Mouse (Mus musculus): ENCODE measurements around the gene Zfp948.

Gene Zfp948

DNA sequence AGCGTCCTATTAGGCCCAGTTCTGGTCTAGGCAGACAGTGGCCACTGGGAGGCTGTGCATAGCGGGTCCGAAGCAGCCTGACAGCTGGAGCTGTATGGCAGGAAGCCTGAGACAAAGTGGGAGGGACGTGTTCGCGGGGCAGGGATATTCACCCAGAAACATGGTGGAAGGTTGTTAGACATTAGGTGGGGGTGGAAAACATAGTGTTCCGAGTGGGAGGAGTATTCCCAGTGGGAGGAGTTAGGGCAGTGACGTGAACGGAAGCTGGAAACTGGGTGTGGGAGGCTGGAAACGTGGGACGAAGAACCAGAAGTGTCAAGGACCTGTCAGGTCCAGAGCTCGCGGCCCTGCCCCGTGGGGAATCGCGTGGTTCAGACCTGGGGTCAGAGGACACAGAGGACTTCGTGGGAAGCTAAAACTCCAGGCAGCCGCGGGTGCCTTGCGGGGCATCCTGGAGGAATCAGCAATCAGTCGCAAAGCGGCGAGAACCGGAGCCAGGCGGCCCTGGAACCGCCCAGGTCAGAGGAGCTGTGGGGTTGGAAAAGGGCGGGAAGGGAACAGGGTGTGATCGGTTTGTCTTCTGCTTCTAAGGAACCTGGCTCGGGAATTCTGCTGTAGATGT is at the start of gene Zfp948:
Zfp948 (plus strand) TSS at position 281 of the 622 bp plus-strand sequence.
- peak; percentile 94 for DNase-seq (ENCODE audit: low read depth, low spot score)

DNA sequence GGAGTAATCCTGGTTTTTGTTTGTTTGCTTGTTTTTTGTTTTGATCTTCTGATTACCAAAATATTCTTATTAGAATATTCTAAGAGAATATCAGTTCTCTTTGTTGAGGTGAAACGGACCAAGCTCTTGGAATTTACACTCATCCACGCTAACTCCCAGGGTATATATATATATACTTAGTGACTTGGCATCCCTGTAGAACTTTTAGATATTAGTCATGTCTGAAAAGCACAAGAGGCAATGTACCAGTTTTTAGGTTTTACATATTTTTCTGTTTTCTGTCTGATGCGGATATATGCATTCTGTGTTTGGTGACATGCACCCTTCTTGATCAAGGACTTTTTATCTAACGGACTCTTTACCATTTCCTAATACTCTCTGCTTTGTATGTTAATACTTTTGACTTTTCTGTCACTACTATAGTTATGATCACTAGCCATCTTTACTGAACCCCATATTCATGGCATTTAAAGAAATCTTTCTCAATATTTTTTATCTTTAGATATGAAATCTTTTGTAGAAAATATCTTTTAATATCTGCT is 49.6 kb upstream of the Zfp948 start:
- no peak for DNase-seq (ENCODE audit: low read depth, low spot score)

DNA sequence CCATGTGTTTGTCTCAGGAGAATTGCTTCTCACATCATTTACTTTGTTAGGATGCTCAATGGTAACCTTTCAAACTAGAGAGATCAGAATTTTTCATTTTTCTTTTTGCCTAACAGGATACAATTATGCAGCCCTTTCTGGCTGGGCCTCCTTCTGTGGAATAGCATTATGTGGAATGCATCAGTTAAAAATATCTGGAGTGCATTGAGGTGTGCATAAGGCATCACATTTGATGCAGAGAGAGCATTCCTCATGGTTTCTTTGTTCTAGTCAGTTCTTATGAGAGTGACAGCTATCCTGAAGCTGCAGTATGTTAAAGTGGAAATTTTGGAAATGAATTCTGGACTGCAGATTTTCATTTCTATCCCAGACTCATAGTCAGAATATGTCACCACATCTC is 40.5 kb upstream of the Zfp948 start:
- DNase-seq (ENCODE audit: low read depth, low spot score): no peak

DNA sequence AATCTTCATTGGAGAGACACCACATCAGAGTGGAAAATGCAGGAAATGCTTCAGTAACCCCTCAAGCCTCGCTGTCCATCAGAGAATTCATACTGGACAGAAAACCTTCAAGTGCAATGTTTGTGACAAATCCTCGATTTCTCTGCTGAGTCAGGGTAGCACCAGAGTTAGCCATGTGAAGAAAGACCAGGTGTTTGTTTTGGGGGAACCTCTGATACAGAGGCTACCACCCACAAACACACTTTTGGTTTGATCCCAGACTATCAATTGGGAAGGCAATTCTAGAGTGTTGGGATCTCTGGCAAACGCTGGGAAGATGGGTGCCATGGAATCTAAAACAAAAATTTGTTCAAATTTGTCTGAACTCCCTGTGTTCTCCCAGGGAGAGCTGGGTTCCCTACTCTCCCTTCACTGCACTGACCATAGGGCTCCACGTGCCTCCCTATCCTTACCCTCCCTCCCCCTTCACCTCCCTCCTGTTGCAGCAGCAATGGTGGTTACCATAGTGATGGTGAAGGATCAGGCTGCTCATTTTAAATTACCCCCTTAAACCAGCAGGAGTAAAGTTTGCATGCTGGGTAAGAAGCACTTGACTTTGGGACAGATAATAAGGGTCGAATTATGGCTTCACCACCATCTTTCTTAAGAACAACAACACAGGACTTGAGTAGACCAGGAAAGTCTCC is 36.0 kb upstream of the Zfp948 start:
- DNase-seq (ENCODE audit: low read depth, low spot score): peak; percentile 54

DNA sequence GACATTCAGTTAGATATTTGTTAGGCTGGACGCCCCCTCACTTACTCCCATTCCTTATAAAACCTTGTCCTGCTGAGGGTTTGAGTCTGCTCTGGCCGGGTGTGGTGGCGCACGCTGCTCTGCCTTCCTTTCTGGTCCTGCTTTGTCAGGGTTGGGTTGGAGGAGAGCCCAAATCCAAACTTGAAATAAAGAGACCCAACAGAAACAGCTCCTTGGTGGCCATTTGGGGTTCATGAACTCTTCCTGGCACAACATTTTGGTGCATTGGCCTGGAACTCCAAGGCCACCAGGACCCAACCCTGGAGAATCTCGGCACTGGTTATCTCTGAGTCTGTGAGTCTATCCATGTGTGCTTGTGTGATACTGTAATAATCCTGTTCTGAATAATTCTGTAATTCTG is 35.2 kb upstream of the Zfp948 start:
- DNase-seq (ENCODE audit: low read depth, low spot score): peak; percentile 7

DNA sequence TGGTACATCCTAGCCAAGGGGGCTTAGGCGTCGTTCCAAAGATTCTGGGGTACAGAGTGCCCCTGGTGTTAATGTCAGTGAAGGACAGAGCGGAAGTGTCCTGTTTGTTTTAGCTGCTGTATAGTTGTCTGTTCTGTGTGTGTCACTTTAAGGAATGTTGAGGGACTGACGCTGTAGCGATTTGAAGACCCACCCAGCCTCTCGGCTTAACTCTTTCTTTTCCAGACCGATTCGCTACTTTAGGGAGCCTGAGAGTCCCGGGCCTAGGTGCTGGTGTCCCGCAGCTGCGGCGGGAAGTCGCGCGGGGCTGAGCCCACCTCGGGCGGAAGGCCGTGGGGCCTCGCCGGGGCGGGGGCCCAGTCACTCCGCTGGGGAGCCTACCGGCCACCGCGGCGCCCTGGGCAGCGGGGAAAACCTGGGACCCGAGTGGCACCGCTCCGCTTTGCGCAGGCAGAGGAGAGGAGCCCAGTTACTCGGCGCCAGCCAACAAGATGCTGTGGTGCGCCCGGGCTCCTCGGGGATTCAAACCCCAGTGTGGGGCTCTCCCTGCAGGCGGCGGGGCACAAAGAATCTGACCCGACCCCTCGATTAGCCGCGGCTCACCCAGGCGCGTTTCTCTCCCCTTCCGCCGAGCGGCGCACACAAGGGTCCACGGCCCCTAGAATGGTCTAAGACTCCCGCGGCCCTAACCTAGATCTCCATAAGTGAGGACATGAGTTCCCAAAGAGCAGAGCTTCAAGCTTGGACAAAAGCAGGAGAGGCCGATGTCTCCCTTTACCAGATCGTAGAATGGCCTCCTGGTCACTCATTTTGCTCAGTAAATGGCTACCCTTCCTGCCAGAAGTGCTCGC is 34.5 kb upstream of the Zfp948 start:
- peak; percentile 79 for DNase-seq (ENCODE audit: low read depth, low spot score)

DNA sequence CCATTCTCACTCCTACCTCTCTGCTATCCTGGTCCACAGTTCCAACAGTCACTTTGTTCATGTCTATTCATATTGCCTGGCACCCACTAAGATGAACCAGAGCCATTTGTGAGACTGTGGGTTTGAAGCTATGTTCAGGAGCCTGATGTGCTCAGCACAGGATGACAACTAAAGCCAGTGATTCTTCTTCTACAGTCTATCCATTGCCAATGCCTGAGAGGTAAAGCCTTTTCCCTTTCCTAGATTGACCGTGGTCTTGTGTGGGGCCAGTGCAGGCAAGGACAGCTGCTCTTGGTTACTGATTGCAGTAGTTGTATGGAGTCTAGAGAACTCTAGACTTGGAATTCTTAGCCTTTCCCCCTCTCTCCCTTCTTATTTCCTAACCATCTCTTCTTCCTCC is 32.8 kb upstream of the Zfp948 start:
- DNase-seq (ENCODE audit: low read depth, low spot score): no peak

DNA sequence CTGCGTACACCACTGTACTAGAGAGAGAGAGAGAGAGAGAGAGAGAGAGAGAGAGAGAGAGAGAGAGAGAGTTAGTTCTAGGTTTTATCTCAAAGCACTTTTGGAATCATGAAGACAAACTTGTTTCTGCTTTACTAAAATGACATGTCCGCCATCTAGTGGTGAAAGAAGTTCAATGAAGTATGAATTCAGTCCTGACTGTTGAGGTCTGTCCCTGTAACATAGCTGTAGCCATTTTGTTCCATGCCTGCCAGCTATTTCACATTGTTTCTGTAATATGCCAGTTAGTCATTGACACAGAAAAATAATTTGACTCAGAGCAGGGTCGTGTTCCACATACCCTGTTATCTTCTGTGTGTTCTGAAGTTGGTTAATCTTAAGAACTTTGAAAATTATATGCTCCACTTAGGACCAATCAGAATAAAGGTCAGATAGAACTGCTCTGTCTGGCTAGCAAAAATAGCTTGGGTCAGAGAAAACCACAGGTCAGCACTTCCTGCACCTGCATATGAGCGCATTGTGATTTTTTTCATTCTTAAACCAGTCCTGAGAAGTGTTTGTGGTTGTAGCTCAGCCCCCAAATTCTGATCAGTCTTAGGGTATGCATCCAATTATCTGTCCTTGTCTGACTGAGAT is 32.2 kb upstream of the Zfp948 start:
- DNase-seq (ENCODE audit: low read depth, low spot score): peak; percentile 86

DNA sequence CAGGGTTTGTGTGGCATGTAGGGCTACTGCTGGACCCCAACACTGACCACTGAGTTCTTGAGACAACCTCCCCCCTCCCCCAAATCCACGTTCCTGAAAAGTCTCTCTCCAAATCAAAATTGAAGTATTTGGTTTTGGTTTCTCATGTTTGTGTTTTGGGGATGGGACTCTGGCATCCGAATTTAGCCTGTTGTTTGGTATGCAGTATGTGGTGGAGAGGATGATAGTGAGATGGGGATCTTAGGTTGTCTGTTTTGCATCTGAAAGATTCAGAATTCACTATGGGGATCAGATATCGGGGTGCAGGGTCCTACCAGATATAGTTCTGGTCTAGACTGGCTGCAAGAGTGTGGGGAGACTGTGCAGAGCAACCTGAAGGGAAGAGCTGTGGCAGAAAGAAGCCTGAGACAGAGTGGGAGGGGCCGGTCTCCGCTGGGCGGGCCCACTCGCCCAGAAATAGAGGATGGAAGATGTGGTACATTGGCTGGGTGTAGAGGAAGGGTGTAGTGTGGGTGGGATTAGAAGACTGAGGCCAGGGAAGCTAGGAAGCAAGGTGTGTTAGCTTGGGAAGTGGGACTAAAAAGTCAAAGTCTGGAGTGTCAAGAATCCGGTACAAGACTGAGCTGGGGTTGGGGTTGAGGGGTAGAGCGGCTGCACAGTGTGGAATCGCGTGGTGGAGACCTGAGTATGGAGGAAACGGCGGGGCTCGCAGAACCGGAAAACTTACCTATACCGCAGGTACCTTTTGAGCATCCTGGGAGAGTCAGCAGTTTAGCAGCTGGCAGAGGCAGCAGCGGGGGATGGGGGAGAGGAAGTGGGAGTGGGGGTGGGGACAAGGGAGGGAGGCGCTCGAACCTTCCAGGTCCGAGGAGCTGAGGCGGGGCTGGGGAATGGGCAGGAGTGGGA is 31.5 kb upstream of the Zfp948 start, which contains the start of gene Zfp52:
Zfp52 (plus strand) TSS at position 444 of the 906 bp plus-strand sequence.
- peak; percentile 79 for DNase-seq (ENCODE audit: low read depth, low spot score)

DNA sequence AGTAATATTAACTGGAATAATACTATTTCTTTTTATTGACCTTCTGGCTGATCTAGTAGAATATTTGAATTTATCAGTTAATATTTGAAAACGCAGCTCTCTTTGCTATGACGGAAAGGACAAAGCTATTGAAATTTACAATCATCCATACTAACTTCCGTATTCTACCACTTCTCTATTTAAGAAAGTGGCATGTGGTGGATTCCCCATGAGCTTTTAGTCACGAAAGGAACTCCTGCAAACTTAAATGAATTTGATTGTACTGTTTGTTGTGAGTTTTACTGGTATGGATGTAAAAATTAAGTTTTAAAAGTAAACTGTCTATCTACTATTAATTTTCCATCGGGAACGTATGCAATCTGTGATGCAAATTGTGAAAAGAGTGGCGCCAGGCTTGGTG is 30.7 kb upstream of the Zfp948 start:
- DNase-seq (ENCODE audit: low read depth, low spot score): no peak

DNA sequence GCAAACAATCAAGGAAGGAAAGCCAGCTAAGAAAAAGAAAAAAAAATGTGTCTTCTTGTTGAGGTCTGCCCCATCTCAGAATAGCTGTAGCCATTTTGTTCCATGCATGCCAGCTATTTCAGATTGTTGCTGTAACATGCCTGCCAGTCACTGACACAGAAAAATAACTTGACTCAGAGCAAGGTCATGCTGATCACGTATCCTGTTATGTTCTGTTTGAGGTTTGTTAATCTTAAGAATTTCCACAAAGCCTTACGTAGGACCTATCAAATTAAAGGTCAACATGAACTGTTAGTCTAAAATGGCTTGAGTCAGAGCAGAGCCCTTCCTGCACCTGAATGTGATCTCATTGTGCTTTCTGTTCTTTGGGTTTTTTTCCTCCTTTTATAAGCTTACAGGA is 30.1 kb upstream of the Zfp948 start:
- DNase-seq (ENCODE audit: low read depth, low spot score): no peak

DNA sequence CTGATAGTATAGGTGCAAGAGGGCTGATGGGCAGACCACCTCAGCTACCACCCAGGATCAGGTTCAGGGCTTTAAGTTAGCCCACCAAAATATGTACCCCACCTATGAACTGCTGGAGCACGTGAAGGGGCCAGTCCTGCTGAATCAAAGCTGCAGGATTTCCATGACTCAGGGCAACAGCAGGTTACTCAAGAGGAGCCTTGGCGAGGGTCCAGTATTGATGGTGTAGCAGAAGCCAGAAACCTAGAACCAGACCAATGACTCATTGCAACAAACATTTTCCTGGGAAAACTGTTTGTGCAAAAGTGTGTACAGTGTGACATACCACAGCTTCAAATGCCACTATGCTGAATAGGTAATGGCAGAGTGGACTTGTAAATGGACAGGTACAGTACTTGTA is 9.0 kb upstream of the Zfp948 start:
- DNase-seq (ENCODE audit: low read depth, low spot score): no peak

DNA sequence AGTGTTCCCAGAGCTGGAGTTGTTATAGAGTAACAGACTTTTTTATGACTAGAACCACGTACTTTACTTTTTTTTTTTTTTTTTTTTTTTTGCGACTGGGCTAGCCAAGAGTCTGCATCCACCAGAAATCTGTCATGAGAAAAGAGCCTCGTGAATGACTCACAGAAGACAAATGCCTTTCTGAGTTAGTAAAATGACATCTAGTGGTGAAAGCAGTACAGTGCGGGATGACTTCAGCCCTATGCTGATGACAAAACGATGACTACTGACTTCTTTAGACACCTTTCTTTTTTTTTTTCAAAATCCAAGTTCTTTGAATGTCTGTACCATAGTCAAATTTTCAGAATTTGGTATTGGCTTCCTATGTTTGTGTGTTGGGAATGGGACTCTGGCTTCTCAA is 588 bp upstream of the Zfp948 start:
- DNase-seq (ENCODE audit: low read depth, low spot score): peak; percentile 71

DNA sequence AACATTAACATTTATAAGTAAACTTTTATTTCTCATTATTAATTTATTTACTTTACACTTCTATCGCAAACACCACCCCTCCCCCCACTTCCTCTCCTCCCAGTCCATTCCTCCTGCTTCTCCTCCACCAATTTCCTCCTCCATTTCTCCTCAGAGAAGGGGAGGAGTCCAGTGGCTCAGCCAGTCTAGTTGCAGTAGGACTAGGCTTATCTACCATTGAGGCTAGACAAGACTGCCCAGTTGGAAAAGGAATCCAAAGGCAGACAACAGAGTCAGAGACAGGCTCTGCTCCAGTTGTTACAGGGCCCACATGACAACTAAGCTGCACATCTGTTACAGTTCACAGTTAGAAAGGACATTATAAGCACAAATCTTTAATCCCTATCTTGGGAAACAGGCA is 888 bp downstream of the Zfp948 start:
- peak; percentile 34 for DNase-seq (ENCODE audit: low read depth, low spot score)

DNA sequence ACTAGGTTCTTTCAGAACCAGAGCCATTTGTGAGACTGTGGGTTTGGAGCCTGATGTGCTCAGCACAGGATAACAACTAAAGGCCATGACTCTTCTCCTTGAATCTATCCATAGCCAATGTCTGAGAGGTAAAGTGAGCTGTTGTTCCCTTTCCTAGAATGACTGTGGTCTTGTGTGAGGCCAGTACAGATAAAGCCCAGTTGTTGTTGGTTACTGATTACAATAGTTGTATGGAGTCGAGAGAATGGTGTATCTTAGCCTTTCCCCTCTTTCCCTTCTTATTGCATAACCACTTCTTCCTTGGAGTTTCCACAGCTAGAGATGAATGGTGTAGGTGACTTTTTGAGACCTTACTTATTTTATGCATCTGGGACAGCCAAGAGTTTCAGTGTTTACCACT is 12.3 kb downstream of the Zfp948 start:
- no peak for DNase-seq (ENCODE audit: low read depth, low spot score)

DNA sequence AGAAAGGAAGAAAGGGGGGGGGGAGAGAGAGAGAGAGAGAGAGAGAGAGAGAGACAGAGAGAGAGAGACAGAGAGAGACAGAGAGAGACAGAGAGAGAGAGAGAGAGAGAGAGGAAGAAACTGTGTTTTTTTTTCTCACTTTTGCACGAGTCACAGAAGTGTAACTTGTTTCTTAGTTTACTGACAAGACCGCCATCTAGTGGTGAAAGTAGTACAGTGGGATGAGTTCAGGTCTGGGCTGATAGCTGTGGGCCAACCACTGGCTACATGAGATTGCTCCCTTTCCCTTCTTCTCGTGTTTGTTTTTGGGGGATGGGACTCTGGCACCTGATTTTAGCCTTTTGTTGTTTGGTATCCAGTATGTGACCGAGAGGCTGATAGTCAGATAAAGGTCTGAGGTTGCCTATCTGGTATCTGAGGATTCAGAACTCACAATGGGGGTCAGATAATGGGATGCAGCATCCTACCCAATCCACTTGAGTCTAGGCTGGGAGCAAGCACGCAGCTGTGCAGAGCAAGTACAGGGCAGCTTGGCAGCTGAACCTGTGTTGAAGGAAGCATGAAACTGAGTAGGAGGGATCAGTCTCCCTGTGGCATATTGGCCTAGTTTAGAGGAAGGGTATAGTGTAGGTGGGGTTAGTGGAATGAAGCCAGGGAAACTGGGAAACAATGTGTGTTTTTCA is 12.8 kb downstream of the Zfp948 start:
- peak; percentile 80 for DNase-seq (ENCODE audit: low read depth, low spot score)

DNA sequence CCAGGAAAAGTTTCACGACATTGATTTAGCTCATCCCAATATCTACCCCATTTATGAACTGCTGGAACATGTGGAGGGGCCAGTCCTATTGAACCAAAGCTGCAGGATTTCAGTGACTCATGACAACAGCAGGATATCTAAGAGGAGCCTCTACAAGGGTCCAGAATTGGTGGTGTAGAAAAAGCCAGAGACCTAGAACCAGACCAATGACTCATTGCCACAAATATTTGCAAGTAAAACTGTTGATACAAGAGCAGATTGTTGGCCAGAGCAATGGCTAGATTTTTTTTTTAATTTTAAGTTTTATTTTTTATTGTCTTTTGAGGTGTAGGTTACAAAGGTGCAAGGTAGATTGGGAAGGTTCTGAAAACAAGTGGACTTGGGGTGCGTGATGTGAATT is 18.7 kb downstream of the Zfp948 start:
- no peak for DNase-seq (ENCODE audit: low read depth, low spot score)

DNA sequence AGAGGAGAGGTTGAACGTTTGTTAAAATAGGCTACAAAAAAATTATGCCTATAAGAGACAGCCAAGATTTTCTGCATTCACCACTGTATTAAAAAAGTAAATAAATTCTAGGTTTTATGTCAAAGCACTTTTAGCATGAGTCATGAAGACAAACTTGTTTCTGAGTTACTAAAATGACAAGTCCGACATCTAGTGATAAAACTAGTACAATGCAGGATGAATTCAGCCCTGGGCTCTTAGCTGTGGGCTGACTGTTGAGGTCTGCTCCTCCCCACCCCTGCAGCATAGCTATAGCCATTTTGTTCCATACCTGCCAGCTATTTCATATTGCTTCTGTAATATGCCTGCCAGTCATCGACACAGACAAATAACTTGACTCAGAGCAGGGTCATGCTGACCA is 49.5 kb downstream of the Zfp948 start:
- no peak for DNase-seq (ENCODE audit: low read depth, low spot score)

DNA sequence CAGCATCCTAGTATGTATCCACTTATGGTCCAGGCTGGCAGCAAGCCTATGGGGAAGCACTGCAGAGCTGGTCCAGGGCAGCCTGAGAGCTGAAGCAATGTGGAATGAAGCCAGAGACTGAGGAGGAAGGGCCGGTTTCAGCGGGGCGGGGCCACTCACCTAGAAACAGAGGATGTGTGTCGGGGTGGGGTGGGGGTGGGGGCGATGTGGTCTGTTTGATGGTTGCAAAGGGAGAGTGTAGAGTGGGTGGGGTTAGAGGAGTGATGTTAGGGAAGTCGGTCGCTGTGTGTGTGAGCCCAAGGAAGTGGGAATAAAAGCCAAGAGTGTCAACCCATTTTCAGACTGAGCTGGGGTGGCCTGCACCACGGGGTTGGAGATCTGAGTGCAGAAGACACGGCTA is 50.5 kb downstream of the Zfp948 start:
- peak; percentile 53 for DNase-seq (ENCODE audit: low read depth, low spot score)

DNA sequence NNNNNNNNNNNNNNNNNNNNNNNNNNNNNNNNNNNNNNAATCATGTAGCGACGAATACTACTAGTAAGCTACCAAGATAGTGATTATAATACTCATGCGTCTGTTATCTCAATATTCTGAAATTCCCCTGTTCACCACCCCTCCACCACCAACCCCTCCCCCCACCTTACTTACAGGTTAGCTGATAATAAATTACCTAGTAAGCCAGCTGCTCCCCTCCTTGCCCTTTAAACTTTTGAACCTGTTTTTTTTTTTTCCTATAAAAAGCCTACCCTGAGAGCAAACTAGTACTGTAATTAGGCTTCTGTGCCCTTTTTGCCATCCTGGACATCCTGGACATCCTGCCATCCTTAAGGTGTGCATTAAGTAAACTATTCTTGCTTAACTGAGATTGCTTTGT is 56.8 kb downstream of the Zfp948 start:
- no peak for DNase-seq (ENCODE audit: low read depth, low spot score)

Data from ZHBTc4 (cell line).